Mouse (Mus musculus) activated CD4-positive, CD25-positive, alpha-beta regulatory T cell, adult 4 months (primary cell): ENCODE results near the gene Slc2a8. TPM values are rescaled to one million over a fixed set of nuclear protein-coding genes. Genes with fewer than 3 reads are reported as not detected.
"Not testable (repeated sequence)": the region's sequence is repeated elsewhere in the genome, so short reads cannot be mapped to it uniquely, and the experiment has no call there.

ENCODE experiments used
- ATAC-seq: one replicate; pipeline ENCODE4 v1.8.0; 2017
- polyA plus RNA-seq, 2 experiments: library from polyadenylated mRNA; unstranded; fragments of 100-300 nt; shearing (Covaris generic); gene quantifications; one replicate each; pipeline ENCODE4 v1.2.1; 2017

The Slc2a8 gene
- 1 to 10 TPM; 2.3 to 2.9 TPM for polyA plus RNA-seq

DNA sequence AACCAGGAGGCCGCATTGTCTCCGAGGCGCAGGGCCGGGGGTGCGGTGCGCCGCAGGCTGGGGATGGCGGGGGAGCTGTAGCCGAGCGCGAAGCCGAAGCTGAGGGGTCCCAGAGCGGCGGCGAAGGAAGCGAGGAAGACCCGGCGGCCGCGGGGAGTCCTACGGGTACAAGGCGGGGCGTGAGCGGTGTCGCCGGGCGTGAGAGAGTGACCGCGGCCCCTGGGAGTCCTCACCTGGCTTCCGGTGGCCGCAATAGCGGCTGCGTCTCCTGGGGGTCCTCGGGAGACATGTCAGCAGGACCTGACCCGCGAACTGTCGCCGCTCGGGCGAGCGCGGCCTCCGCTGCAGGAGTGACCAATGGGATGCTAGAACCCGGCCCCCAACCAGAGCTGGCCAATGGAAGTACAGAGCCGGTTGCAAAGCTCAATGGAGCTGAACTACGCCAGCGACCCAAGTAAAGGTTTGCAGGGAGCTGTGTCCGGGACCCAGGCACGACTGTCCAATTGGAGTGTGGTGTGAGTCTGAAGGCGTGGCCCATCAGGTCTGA lies at the start of gene Slc2a8:
Gene Slc2a8 (minus strand): TSS at position 359 of the 547 bp plus-strand sequence.
- peak; percentile 99 for ATAC-seq

DNA sequence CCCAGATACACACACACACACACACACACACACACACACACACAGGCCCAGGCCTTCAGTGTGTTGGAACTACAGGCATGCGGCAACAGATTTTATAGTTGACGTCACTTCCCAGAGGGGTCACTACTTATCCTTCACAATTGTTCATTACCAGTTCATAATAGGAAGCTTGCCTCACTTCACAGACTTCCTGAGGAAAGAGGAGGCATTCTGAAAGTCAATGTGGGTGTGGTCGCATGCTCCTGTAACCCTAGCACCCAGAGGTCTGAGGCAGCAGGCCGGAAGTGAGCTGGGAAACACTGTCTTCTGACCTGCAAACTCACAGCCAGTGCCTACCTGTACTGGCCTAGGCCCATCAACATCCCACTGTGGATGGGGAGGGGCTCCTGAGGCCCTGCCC lies 43.2 kb upstream of the Slc2a8 start:
- peak; percentile 36 for ATAC-seq

GRCm38 (mm10) chr2:33024564-33024963 lies 42.7 kb upstream of the Slc2a8 start:
- ATAC-seq = no peak

DNA sequence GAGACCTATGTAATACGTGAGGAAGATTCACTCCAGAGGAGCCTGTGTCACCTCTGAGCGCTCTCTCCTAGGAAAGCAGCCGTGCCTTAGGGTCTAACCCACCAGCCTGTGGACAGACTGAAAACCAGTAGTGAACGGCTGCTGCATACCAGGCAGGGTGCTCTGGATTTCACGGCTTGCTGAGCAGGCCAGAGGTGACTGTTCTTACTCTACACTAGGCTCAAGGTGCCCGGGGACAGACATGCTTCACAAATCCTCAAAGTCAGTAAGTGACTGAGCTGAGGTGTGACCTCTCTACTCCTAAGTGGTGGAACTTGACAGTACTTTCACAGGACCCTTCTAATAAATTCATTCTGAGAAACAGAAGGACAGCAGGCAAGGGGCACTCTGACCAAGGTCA lies 41.0 kb upstream of the Slc2a8 start:
- no peak for ATAC-seq

DNA sequence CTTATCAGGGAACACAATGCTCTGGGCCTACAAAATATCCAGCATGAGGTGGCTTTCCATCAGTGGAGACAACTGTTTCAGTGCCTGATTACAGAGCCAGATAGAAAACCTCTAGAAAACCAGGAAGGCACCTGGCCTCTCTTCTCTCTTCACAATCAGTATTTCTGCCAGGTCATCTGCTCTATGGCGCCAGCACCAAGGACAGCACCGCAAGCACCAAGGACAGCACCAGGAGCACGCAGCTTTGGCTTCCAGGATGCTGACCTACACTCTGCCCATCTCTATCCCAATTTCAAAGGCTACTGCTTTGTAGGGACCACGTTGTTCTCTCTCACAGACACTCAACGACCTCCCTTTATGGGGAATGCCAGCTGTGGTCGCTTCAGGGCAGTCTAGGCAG lies 36.1 kb upstream of the Slc2a8 start:
- ATAC-seq = no peak

- no peak for ATAC-seq
Measured at GRCm38 (mm10) chr2:33017191-33017590, 35.3 kb upstream of the Slc2a8 start.

- ATAC-seq = no peak
Measured at GRCm38 (mm10) chr2:33014877-33015276, 33.0 kb upstream of the Slc2a8 start.

DNA sequence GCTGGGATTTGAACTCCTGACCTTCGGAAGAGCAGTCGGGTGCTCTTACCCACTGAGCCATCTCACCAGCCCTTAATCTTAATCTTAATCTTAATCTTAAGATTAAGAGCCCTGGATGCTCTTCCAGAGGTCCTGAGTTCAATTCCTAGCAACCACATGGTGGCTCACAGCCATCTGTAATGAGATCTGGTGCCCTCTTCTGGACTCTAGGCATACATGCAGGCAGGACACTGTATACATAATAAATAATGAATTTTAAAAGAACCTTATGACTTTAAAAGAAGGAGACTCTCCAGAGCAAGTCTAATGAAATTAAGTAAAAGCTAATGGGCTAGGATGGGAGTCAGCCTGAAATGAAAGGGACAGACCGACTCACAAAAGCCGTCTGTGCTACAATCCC lies 27.2 kb upstream of the Slc2a8 start:
- ATAC-seq = not testable (repeated sequence)

DNA sequence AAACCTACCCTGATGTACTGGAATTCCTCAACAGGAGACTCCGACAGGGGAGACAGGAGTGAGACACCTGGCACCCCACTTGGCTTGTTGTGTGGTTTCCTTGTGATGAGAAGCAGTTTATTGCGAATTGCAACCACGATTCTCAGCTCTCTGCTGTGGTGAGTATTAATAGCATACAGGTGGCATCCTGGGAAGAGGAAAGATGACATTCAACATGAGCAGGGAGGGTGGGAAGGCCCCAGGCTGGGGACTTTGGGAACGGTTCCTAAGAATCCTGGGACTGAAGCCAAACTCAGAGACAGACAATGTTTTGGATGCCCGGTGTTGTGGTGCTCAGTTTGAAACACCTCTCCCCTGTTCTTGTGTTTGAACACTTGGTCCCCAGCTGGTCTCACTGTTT lies 23.2 kb upstream of the Slc2a8 start:
- ATAC-seq = no peak

DNA sequence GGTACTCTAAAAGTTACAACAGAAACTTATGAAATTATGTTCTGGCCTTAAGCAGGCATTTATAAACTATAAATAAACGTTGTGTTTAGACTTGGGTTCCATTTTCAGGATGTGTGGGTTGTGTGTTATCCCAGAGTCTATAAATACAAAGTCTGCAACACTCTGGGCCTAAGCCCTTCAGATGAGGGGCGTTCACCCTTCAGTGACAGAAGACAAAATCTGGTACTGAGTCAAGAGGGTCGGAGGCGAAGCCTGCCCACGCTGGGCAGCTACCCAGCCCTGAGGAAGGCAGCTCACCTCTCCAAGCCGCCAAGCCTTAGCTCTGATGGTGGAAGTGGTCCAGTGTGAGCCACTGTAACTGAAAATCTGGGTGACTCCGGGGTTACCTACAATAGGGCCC lies 20.3 kb upstream of the Slc2a8 start:
- no peak for ATAC-seq

GRCm38 (mm10) chr2:32999752-33000151 lies 17.9 kb upstream of the Slc2a8 start:
- no peak for ATAC-seq

- no peak for ATAC-seq
Measured at GRCm38 (mm10) chr2:32997792-32998191, 15.9 kb upstream of the Slc2a8 start.

- no peak for ATAC-seq
Measured at GRCm38 (mm10) chr2:32997081-32997480, 15.2 kb upstream of the Slc2a8 start.

DNA sequence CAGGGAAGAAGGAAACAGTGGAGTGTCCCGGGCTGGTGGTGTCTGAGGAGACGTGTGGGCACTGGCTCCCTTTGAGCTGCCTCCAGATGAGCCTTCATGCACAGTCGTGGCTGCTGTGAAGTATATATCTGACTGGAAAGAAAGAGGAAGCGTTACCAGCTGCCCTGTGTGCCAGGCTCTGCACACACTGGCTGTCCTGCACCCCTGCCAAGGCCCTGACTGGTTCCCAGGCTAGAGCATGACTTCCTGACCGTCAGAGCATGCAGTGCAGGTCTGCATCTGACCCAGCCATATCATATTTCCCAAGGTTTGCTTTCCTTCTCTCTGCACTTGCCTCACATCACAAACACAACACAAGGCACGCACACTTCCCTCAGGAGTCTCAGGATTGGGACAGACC lies 10.2 kb upstream of the Slc2a8 start:
- no peak for ATAC-seq

GRCm38 (mm10) chr2:32990167-32990832 lies 8.4 kb upstream of the Slc2a8 start:
- no peak for ATAC-seq

DNA sequence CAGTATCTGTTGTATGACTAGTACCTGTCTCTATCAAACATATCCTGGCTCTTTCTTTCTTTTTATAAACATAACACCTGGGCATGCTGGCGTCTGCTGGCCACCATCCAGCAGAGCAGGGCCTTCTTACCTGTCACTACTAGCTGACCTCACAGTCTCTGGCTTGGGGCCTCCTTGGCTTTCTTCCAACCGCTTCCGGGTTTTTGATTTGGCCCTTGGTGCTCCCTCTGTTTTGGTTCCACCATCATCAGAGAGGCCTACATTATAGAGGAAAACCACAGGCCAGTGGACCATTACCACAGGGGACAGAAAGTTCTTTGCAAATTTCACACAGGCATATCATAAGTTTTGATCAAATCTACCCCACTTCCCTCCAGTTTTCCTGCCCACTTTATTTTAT lies 7.5 kb upstream of the Slc2a8 start:
- ATAC-seq = no peak

DNA sequence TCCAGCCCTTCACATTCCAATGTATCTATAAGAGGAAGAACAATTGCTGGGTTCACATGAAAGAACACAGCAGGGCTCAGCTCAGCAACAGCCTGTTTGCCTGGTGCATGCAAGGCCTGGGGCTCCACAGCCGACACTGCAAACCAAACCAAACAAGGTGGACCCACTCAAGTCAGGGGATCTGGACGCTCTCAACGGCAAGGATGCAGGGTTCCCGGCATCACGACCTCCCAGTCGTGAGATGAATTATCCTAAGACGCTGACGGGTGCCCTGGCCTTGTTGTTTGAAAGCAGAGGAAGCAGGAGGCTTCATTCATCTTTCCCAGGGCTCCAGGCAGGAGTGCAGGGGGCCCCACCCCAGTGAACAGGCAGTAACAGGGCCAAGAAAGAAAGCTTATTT lies 4.0 kb upstream of the Slc2a8 start:
- ATAC-seq = no peak

- no peak for ATAC-seq
Measured at GRCm38 (mm10) chr2:32983617-32984016, 1.7 kb upstream of the Slc2a8 start.

DNA sequence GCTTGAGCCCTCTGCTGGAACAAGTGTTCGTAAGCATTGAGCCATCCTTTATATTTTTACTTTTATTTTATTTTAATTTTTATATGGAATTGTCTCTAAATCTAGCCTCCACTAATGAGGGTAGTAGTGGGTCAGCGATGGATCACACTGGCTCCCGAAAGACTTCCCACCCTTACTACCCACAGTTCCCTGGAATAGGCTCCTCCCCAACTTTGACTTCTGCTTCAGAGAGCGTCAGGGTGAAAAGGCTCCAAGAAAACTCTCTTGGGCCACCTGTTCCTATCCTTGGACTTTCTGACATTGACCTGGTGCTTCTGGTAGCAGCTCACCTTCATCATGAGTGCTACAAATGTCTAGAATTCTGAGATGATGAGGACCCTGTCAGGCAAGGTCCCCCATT lies 817 bp upstream of the Slc2a8 start:
- ATAC-seq = no peak

DNA sequence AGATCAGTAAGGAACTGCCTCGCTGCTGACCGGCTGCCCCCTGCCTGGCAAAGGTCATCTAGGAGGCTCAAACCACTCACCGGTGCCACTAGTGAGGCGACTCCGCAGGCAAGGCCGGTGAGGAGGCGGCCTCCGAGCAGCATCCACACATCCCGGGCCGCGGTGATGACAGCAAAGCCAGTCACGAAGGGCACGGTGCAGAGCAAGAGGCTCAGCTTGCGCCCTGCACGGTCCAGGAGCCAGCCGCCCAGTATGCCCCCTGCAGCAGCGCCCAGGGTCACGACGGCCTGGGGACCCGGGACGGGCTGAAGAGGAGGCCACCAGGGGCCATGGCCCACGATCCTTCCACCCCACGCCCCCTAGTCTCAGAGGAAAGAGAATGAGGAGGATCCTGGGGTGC lies 602 bp downstream of the Slc2a8 start:
- ATAC-seq = peak; percentile 5

DNA sequence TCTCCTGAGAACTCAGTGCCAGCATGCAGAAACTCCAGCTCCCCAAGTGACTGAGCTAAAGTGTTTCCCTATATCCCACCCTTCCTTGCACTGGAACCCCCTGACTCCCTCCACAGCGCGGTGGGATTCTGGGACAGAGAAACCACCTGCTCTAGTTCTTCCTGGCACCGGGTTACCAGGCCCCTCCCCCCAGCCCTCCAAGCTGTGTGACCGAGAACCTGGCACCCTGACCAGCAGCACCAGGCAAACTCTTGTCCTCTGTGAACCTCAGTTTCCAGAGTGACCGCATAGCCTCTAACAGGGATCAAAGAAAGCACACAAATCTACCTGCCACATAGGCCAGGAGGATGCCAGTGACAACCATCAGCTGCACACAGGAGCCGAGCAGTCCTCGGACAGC lies 2.2 kb downstream of the Slc2a8 start:
- no peak for ATAC-seq

DNA sequence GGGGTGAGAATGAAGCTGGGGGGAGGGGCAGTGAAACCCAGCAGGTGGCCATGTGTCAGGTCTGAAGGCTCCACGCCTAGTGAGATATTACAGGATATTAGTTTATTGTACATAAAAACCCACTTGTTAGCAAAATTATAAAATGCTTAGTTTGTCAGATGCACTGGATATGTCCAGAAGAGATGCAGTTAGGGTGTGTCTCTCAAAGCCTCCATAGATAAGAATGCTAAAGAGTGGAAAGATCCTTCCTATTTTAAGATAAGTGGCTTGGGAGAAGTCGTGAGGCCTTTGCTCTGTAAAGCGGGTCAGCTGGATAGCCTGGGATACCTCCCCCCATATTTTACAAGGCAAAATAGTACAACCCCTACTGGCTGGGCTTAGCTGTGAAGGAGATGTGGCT lies 3.2 kb downstream of the Slc2a8 start:
- no peak for ATAC-seq

DNA sequence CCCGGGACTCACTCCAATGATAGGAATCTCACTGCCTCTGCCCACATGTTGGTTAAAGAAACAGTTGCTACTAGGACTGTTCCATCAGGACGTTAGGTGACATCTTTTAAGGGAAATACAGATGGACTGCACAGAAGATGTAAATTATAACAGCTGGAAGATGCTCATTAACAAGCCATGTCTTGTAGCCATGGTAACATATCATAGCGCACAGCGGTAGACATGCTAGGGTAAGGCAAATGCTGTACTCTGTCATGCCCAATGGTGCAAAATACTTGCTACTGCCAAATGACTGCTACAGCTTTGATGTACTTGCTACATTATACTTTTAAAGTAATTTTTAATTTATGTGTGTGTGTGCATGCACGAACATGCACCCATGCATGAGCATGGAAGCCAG lies 4.8 kb downstream of the Slc2a8 start:
- no peak for ATAC-seq

DNA sequence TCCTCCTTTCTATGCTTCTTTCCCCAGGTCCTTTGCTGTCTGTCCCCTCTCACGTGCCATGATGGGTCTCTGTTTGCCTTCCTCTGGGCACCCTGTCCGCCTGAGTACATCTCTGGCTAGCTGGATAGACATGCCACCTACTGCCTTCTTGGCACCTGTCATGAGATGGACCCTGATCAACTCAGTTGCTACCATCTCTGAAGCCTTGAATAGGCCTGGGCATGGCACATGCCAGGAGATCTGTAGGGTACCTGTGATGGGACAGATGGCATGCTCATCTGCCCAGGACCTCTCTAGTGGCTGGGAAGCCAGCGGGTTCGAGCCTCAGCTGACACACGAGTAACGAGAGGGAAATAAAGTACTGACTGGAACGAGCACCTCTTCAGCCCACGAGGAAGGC lies 7.7 kb downstream of the Slc2a8 start:
- no peak for ATAC-seq

GRCm38 (mm10) chr2:32971235-32971634 lies 10.6 kb downstream of the Slc2a8 start:
- ATAC-seq = no peak
